Mouse (Mus musculus) E14TG2a.4 (cell line): Measurements from ENCODE around the gene Taf5.
A peak's percentile ranks its signal among the peaks of the same experiment; 100 is the strongest.

Experiments
- H3K27me3 ChIP-seq: 2 replicates; pipeline ENCODE4 v1.6.1; 2014; ENCODE audit warnings: low read length, control low read depth; ENCODE audit not compliant: insufficient read depth
- H3K36me3 ChIP-seq: 2 replicates; pipeline ENCODE4 v1.6.1; 2014; ENCODE audit warnings: low read length, control low read depth; ENCODE audit not compliant: insufficient read depth
- H3K4me1 ChIP-seq: replicated peaks from 2 replicates; pipeline ENCODE4 v1.6.1; 2014; ENCODE audit warnings: low read depth, low read length, control low read depth
- H3K4me3 ChIP-seq: replicated peaks from 2 replicates; pipeline ENCODE4 v1.5.1; 2014; ENCODE audit warnings: mild to moderate bottlenecking, low read length
- H3K9me3 ChIP-seq: 2 replicates; pipeline ENCODE4 v1.6.1; 2014; ENCODE audit warnings: low read length, control low read depth
- CTCF ChIP-seq: conservative IDR thresholded peaks from 2 replicates; pipeline ENCODE4 v1.5.1; 2014; ENCODE audit warnings: low read length
- NANOG ChIP-seq: IDR thresholded peaks from 2 replicates; pipeline ENCODE4 v1.6.1; 2014; ENCODE audit warnings: borderline replicate concordance, low read length, mixed read lengths
- POU5F1 ChIP-seq: IDR thresholded peaks from 2 replicates; pipeline ENCODE4 v1.6.1; 2014; ENCODE audit warnings: low read length, borderline replicate concordance

The Taf5 gene

GRCm38 (mm10) chr19:47067096-47067882 lies at the start of gene Taf5:
Gene Taf5, plus strand, starts transcription at chr19:47067746.
- Histone ChIP-seq H3K4me3 (peak within 1 kb of the TSS; percentile 100), H3K36me3 (peaks cover 22% of the 10 kb centered on the region), H3K9me3 (no peaks in the 10 kb centered on the region), H3K4me1 (peaks cover 27% of the 10 kb centered on the region), H3K27me3 (no peaks in the 10 kb centered on the region)
- no peak for TF ChIP-seq CTCF
- no peak for TF ChIP-seq NANOG
- no peak for TF ChIP-seq POU5F1

GRCm38 (mm10) chr19:47017831-47018230 lies 49.7 kb upstream of the Taf5 start:
- H3K4me3 ChIP-seq = peak overlapping the region; percentile 94
- peaks cover 27% of the 10 kb centered on the region for H3K27me3 ChIP-seq
- H3K36me3 ChIP-seq = peaks cover 40% of the 10 kb centered on the region
- peaks cover 83% of the 10 kb centered on the region for H3K4me1 ChIP-seq
- no peaks in the 10 kb centered on the region for H3K9me3 ChIP-seq
- TF ChIP-seq POU5F1 = no peak
- peak; percentile 98 for TF ChIP-seq NANOG

GRCm38 (mm10) chr19:47018330-47018729 lies 49.2 kb upstream of the Taf5 start:
- TF ChIP-seq CTCF = no peak
- TF ChIP-seq POU5F1 = no peak
- TF ChIP-seq NANOG = no peak
- H3K4me1 ChIP-seq = peaks cover 83% of the 10 kb centered on the region
- H3K27me3 ChIP-seq = peaks cover 23% of the 10 kb centered on the region

GRCm38 (mm10) chr19:47019326-47019725 lies 48.2 kb upstream of the Taf5 start:
- no peaks in the 10 kb centered on the region for H3K9me3 ChIP-seq
- TF ChIP-seq POU5F1 (no peak), CTCF (no peak), NANOG (no peak)
- H3K36me3 ChIP-seq = peaks cover 55% of the 10 kb centered on the region
- peaks cover 13% of the 10 kb centered on the region for H3K27me3 ChIP-seq
- H3K4me3 ChIP-seq = peak overlapping the region; percentile 94
- H3K4me1 ChIP-seq = peaks cover 83% of the 10 kb centered on the region

More at GRCm38 (mm10) chr19:47018330-47018729, 49.2 kb upstream of the Taf5 start:
- Histone ChIP-seq H3K9me3 (no peaks in the 10 kb centered on the region), H3K36me3 (peaks cover 45% of the 10 kb centered on the region), H3K4me3 (peak overlapping the region; percentile 94)

- TF ChIP-seq POU5F1 (no peak), CTCF (no peak), NANOG (no peak)
- peaks cover 3% of the 10 kb centered on the region; the same call in 1 of the 2 replicates for H3K27me3 ChIP-seq
- peaks cover 71% of the 10 kb centered on the region for H3K36me3 ChIP-seq
- H3K9me3 ChIP-seq = peaks cover 3% of the 10 kb centered on the region; the same call in 1 of the 2 replicates
- peaks cover 78% of the 10 kb centered on the region for H3K4me1 ChIP-seq
- H3K4me3 ChIP-seq = 0 out of 2 replicates have a peak overlapping the region, but pooled peaks have one; percentile 39
These were observed 44.8 kb upstream of the Taf5 start for GRCm38 (mm10) chr19:47022709-47023108.

- H3K27me3 ChIP-seq = peaks cover 3% of the 10 kb centered on the region; the same call in 1 of the 2 replicates
- H3K36me3 ChIP-seq = peaks cover 71% of the 10 kb centered on the region
- H3K9me3 ChIP-seq = peaks cover 3% of the 10 kb centered on the region; the same call in 1 of the 2 replicates
- TF ChIP-seq CTCF = no peak
- no peak for TF ChIP-seq POU5F1
- no peak for TF ChIP-seq NANOG
- H3K4me3 ChIP-seq = peak overlapping the region; percentile 39
- H3K4me1 ChIP-seq = peaks cover 70% of the 10 kb centered on the region
These were observed 44.0 kb upstream of the Taf5 start for GRCm38 (mm10) chr19:47023546-47023945.

GRCm38 (mm10) chr19:47024954-47025353 lies 42.6 kb upstream of the Taf5 start:
- H3K36me3 ChIP-seq = peaks cover 63% of the 10 kb centered on the region
- TF ChIP-seq CTCF = no peak
- TF ChIP-seq POU5F1 = no peak
- TF ChIP-seq NANOG = no peak
- H3K4me3 ChIP-seq = 0 out of 2 replicates have a peak overlapping the region, but pooled peaks have one; percentile 17

GRCm38 (mm10) chr19:47026513-47026912 lies 41.0 kb upstream of the Taf5 start:
- H3K27me3 ChIP-seq = peaks cover 3% of the 10 kb centered on the region; the same call in 1 of the 2 replicates
- no peak overlapping the region for H3K4me3 ChIP-seq
- peaks cover 49% of the 10 kb centered on the region for H3K4me1 ChIP-seq
- H3K36me3 ChIP-seq = peaks cover 48% of the 10 kb centered on the region
- peaks cover 3% of the 10 kb centered on the region; the same call in 1 of the 2 replicates for H3K9me3 ChIP-seq
- TF ChIP-seq POU5F1 (no peak), CTCF (peak; percentile 25; the same call in 1 of the 2 replicates)

More at GRCm38 (mm10) chr19:47024954-47025353, 42.6 kb upstream of the Taf5 start:
- Histone ChIP-seq H3K9me3 (peaks cover 3% of the 10 kb centered on the region; the same call in 1 of the 2 replicates), H3K27me3 (peaks cover 3% of the 10 kb centered on the region; the same call in 1 of the 2 replicates), H3K4me1 (peaks cover 63% of the 10 kb centered on the region)

GRCm38 (mm10) chr19:47029796-47030195 lies 37.8 kb upstream of the Taf5 start:
- H3K9me3 ChIP-seq = peaks cover 3% of the 10 kb centered on the region; the same call in 1 of the 2 replicates
- H3K36me3 ChIP-seq = peaks cover 46% of the 10 kb centered on the region
- peaks cover 16% of the 10 kb centered on the region for H3K4me1 ChIP-seq
- no peak overlapping the region for H3K4me3 ChIP-seq
- no peaks in the 10 kb centered on the region for H3K27me3 ChIP-seq
- TF ChIP-seq POU5F1 (no peak), CTCF (no peak), NANOG (no peak)
